Mouse (Mus musculus): ENCODE data around the gene Gm10295. TPM values are rescaled to one million over a fixed set of nuclear protein-coding genes. Genes with fewer than 3 reads are reported as not detected.

Gene Gm10295
- total and polyA plus RNA-seq, 2 experiments from 2014 or later, result not detected

- Histone ChIP-seq H3K4me2 (ENCODE audit: low read depth, low read length) (no peak overlapping the region), H3K9me3 (replicated peaks; ENCODE audit: control insufficient read depth, low read length) (no peaks in the 10 kb centered on the region), H3K27me3 (ENCODE audit: control insufficient read depth, insufficient read depth, low read length) (no peaks in the 10 kb centered on the region), H3K27ac (ENCODE audit: low read depth) (no peak overlapping the region), H3K9ac (replicated peaks; ENCODE audit: low read depth, low read length) (no peak overlapping the region), H3K36me3 (replicated peaks; ENCODE audit: control insufficient read depth, insufficient read depth, low read length) (no peaks in the 10 kb centered on the region), H3K4me1 (ENCODE audit: control insufficient read depth, insufficient read depth) (peaks cover 5% of the 10 kb centered on the region; the same call in 1 of the 2 replicates), H3K4me3 (ENCODE audit: low read depth, low read length) (no peak overlapping the region)
- no peak for TF ChIP-seq EP300 (IDR thresholded peaks at IDR 0.05; ENCODE audit: low read depth)
- TF ChIP-seq CTCF (IDR thresholded peaks at IDR 0.05; ENCODE audit: low read depth), result no peak
- ATAC-seq (ENCODE audit: insufficient read depth, low read depth) (no peak), DNase-seq (ENCODE audit: low spot score) (no peak)
- 62% methylated on average over 4 of the region's 4 CpGs for WGBS
Measured at GRCm38 (mm10) chr7:71302714-71303113, 48.6 kb downstream of the Gm10295 start.

Data from heart, postnatal 0 days (tissue).